Mouse (Mus musculus): ENCODE results near the gene Pde2a.

DNA sequence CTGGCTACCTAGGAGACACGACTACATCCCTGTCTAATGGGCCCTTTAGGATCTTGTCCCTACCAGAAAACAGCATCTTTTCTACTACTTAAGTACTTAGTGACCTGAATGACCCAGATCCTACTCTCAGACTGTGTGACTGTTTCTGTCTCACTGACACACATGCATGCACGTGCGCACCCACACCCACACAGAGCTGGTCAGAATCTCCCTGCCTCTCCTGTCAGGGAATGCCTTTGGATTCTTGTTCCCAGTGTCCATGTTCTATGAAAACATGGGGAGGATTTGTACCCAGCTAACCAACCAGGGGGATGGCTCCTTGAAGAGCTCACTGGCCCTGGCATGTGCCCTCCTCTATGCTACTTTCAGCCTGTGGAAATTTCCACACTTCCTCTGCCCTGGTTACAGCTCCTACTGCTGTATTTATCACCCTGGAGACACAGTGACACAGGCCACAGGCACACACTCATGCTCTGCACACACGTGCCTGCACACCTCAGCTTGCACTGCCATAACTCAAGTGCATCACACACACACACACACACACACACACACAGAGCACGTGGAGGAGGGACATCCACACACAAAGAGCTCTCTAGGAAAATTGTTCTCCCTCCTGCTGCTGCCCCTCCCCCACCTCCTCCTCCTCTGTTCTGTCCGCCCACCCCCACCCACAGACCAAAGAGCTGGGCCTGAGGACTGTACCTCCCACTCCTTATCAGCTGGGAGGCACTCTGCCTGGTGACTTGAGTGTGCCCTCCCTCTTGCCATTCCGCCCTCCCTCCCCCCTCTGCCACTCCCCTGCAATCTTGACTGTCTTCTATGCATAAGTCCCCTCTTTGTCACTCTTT is 6.6 kb upstream of the Pde2a start:
- TF ChIP-seq POLR2A (IDR thresholded peaks at IDR 0.05; ENCODE audit: insufficient read depth, low read length) (no peak), CTCF (IDR thresholded peaks at IDR 0.05; ENCODE audit: low read depth, low read length) (no peak)

Data from ES-Bruce4 (cell line).